Comparison of ENCODE assay signal across 21 mouse cellular contexts in the genomic region with DNA sequence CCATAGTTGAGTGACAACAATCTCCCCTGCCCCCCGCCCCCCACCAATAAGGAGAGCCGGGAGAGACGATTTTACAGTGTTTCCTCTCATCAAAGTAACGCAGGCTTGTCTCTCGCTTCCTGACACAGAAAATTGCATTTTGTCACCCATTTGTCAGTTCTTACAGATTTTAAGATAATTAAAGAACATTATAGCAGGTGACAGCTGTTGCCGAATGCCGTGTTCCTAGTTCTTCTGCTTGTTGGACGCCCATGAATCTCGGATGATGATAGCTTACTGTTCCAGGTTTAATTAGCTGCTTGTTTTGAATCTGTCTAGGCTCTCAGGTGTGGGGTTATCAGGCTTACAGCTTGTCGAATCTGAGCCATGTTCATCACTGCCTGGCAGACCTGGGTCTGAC.
A peak's percentile ranks its signal among the peaks of the same experiment; 100 is the strongest.
DNase-seq lines count a peak whose midpoint lies in the region; ATAC-seq and TF ChIP-seq lines count a peak whose summit lies in the region.
"Had no signal": no experiment of that assay in that cellular context is flagged by ENCODE, and none has a peak within 500 bp of the region (broad histone marks: within the 10 kb centered on the region; RNA-seq: fewer than 3 reads in every experiment).

No protein-coding gene starts in this region.

- no peaks in the 10 kb centered on the region for H3K9me3 ChIP-seq in forebrain, postnatal 0 days (ENCODE audit: low read length)
- no peaks in the 10 kb centered on the region for H3K9me3 ChIP-seq in forebrain, embryonic 10.5 days
- H3K9me3 ChIP-seq: heart, embryonic 10.5 days; heart, embryonic 13.5 days; hindbrain, embryonic 12.5 days; intestine, embryonic 15.5 days had no signal

- no peak for TF ChIP-seq POLR2A in brain, embryonic 14.5 days (IDR thresholded peaks at IDR 0.05; ENCODE audit: borderline replicate concordance, extremely low read depth, insufficient read depth, insufficient read length, poor library complexity, severe bottlenecking)

- H3K27me3 ChIP-seq in forebrain, postnatal 0 days (ENCODE audit: insufficient read depth, low read length) = no peaks in the 10 kb centered on the region
- H3K27me3 ChIP-seq in forebrain, embryonic 10.5 days (ENCODE audit: poor library complexity, severe bottlenecking) = no peaks in the 10 kb centered on the region
- H3K27me3 ChIP-seq: heart, embryonic 13.5 days; hindbrain, embryonic 12.5 days; intestine, embryonic 15.5 days had no signal

- ATAC-seq in forebrain, postnatal 0 days = peak; percentile 45; the same call in 1 of the 2 replicates
- ATAC-seq: CD4-positive, CD25-positive, alpha-beta regulatory T cell, adult 4 months; hindbrain, embryonic 16.5 days; intestine, embryonic 15.5 days had no signal

- H3K36me3 ChIP-seq in forebrain, postnatal 0 days (ENCODE audit: insufficient read depth) = no peaks in the 10 kb centered on the region
- H3K36me3 ChIP-seq in forebrain, embryonic 10.5 days (replicated peaks) = no peaks in the 10 kb centered on the region
- H3K36me3 ChIP-seq: heart, embryonic 10.5 days; heart, embryonic 13.5 days; hindbrain, embryonic 12.5 days; intestine, embryonic 15.5 days had no signal

- no peak overlapping the region for H3K4me3 ChIP-seq in forebrain, postnatal 0 days (ENCODE audit: low read depth, low read length)
- H3K4me3 ChIP-seq in forebrain, embryonic 10.5 days = no peak overlapping the region
- H3K4me3 ChIP-seq: heart, adult 2 months; heart, embryonic 10.5 days; heart, embryonic 13.5 days; hindbrain, embryonic 12.5 days; intestine, embryonic 15.5 days had no signal

- no peak overlapping the region for H3K27ac ChIP-seq in forebrain, postnatal 0 days (ENCODE audit: low read depth, low read length)
- no peak overlapping the region for H3K27ac ChIP-seq in forebrain, embryonic 10.5 days
- H3K27ac ChIP-seq: heart, adult 2 months; heart, embryonic 10.5 days; heart, embryonic 13.5 days; hindbrain, embryonic 12.5 days; intestine, embryonic 15.5 days had no signal

- TF ChIP-seq CTCF in forebrain, postnatal 0 days (IDR thresholded peaks at IDR 0.05; ENCODE audit: low read depth) = no peak
- no peak for TF ChIP-seq CTCF in brain, embryonic 14.5 days (IDR thresholded peaks at IDR 0.05; ENCODE audit: borderline replicate concordance, extremely low read depth, insufficient read depth, insufficient read length)

- DNase-seq in forebrain, postnatal 0 days = peak; percentile 35
- no peak for DNase-seq in forebrain, embryonic 10.5 days (ENCODE audit: extremely low spot score, low spot score)
- DNase-seq in layer of hippocampus, adult 11-12 months (ENCODE audit: low spot score) = peak; percentile 13
- no peak for DNase-seq in layer of hippocampus, adult 18-20 months (ENCODE audit: low spot score in 2 of 2)
- DNase-seq in brain, adult 2 months (ENCODE audit: low read depth, low spot score) = peak; percentile 58
- DNase-seq in brain, embryonic 14.5 days (ENCODE audit: low read depth) = peak; percentile 76
- DNase-seq: adrenal gland, adult 2 months; adrenal gland, postnatal 14 days; cerebellum, adult 18-20 months; cerebellum, adult 9-10 months; cerebellum, postnatal 14 days; gastrocnemius, postnatal 25 days; heart, adult 2 months; heart, postnatal 14 days; kidney, adult 11 months had no signal

- WGBS in forebrain, postnatal 0 days = 39% methylated on average over 10 of the region's 10 CpGs
- 91% methylated on average over 10 of the region's 10 CpGs for WGBS in forebrain, embryonic 10.5 days

- H3K9ac ChIP-seq in forebrain, postnatal 0 days = no peak overlapping the region
- H3K9ac ChIP-seq: heart, embryonic 13.5 days; hindbrain, embryonic 12.5 days; intestine, embryonic 15.5 days had no signal

- H3K4me2 ChIP-seq in forebrain, postnatal 0 days (ENCODE audit: low read depth) = no peak overlapping the region
- H3K4me2 ChIP-seq: heart, embryonic 13.5 days; hindbrain, embryonic 12.5 days; intestine, embryonic 15.5 days had no signal

- no peaks in the 10 kb centered on the region for H3K4me1 ChIP-seq in forebrain, postnatal 0 days (ENCODE audit: insufficient read depth)
- H3K4me1 ChIP-seq in forebrain, embryonic 10.5 days = no peaks in the 10 kb centered on the region
- H3K4me1 ChIP-seq: heart, embryonic 10.5 days; heart, embryonic 13.5 days; hindbrain, embryonic 12.5 days; intestine, embryonic 15.5 days had no signal

Comparison
In these comparisons a context has a peak if more than half of its experiments do, and no peak if none do; other contexts are left out.
1. DNase-seq: peak in forebrain, postnatal 0 days (single experiment), layer of hippocampus, adult 11-12 months (single experiment), brain, adult 2 months (single experiment) and brain, embryonic 14.5 days (single experiment); none in forebrain, embryonic 10.5 days (single experiment) and layer of hippocampus, adult 18-20 months (0 of 2).